Mouse (Mus musculus) G1E-ER4 (cell line): ENCODE results near the gene Dctn3. TPM values are rescaled to one million over a fixed set of nuclear protein-coding genes. Genes with fewer than 3 reads are reported as not detected.

ENCODE experiments used
- GATA1 ChIP-seq: IDR thresholded peaks from one replicate; pipeline ENCODE4 v1.8.0; 2012; ENCODE audit warnings: low read length, inconsistent platforms
- polyA plus RNA-seq: library from polyadenylated mRNA; stranded (reverse); fragments of >175 nt; gene quantifications from 2 replicates; pipeline ENCODE4 v1.2.3, GENCODE M21; 2012

The Dctn3 gene
- polyA plus RNA-seq, 1 experiment, result 221 TPM

GRCm38 (mm10) chr4:41671963-41672480 lies 50.9 kb downstream of the Dctn3 start:
- no peak for TF ChIP-seq GATA1

- no peak for TF ChIP-seq GATA1
Measured at GRCm38 (mm10) chr4:41671500-41671899, 51.5 kb downstream of the Dctn3 start.

GRCm38 (mm10) chr4:41670836-41671235 lies 52.1 kb downstream of the Dctn3 start:
- TF ChIP-seq GATA1, result no peak

GRCm38 (mm10) chr4:41666646-41667045 lies 56.3 kb downstream of the Dctn3 start:
- TF ChIP-seq GATA1, result no peak

- TF ChIP-seq GATA1, result no peak
Measured at GRCm38 (mm10) chr4:41665009-41665675, 57.8 kb downstream of the Dctn3 start.

Other genes starting within 250 kb of the Dctn3 start
- 0.66 and 0.68 TPM in 2 replicates for gene AI464131, start 220.1 kb downstream of the Dctn3 start, polyA plus RNA-seq
- not detected in 2 replicates for gene 1110017D15Rik, start 205.8 kb downstream of the Dctn3 start, polyA plus RNA-seq
- 1.2 and 1.7 TPM in 2 replicates for gene Fam219a, start 153.6 kb downstream of the Dctn3 start, polyA plus RNA-seq
- not detected in 2 replicates for gene Dnaic1, start 153.4 kb downstream of the Dctn3 start, polyA plus RNA-seq
- not detected in 2 replicates for gene Enho, start 82.8 kb downstream of the Dctn3 start, polyA plus RNA-seq
- gene Cntfr, start 26.1 kb downstream of the Dctn3 start, polyA plus RNA-seq, result 7.7 and 9.0 TPM in 2 replicates
- 5.8 and 6.3 TPM in 2 replicates for gene Il11ra1, start 23.2 kb downstream of the Dctn3 start, polyA plus RNA-seq
- 94.5 and 96.6 TPM in 2 replicates for gene Rpp25l, start 9.6 kb downstream of the Dctn3 start, polyA plus RNA-seq
- gene Arid3c, start 8.0 kb upstream of the Dctn3 start, polyA plus RNA-seq, result not detected in 2 replicates
- gene Galt, start 32.1 kb upstream of the Dctn3 start, polyA plus RNA-seq, result 40.4 and 54.2 TPM in 2 replicates
- gene Sigmar1, start 33.0 kb upstream of the Dctn3 start, polyA plus RNA-seq, result 39.7 and 85.4 TPM in 2 replicates
- 2.6 TPM in 1 of 2 replicates, not detected in the other for gene Ccl27a, start 51.1 kb upstream of the Dctn3 start, polyA plus RNA-seq
- not detected in 2 replicates for gene Gm21541, start 180.4 kb upstream of the Dctn3 start, polyA plus RNA-seq
- 0.22 and 2.0 TPM in 2 replicates for gene Gm20878, start 218.4 kb upstream of the Dctn3 start, polyA plus RNA-seq
- gene Fam205a4, start 242.9 kb upstream of the Dctn3 start, polyA plus RNA-seq, result not detected in 2 replicates